Mouse (Mus musculus) heart, embryonic 15.5 days (tissue): Measurements from ENCODE around the gene Gpx3. TPM values are rescaled to one million over a fixed set of nuclear protein-coding genes. Genes with fewer than 3 reads are reported as not detected.

Experiments used
- ATAC-seq: fragments of 200-750 bp; cut with Nextera tagmentation; replicated peaks from 2 replicates; pipeline ENCODE4 v1.8.0; 2017; ENCODE audit warnings: low read depth, moderate TSS enrichment; ENCODE audit not compliant: insufficient number of reproducible peaks, insufficient read depth, low FRiP score
- H3K27ac ChIP-seq: fragments of 300-500 bp; sonication (generic); 2 replicates; pipeline ENCODE4 v1.5.1; 2015; ENCODE audit warnings: mild to moderate bottlenecking, inconsistent platforms
- H3K27me3 ChIP-seq: fragments of 300-500 bp; sonication (generic); 2 replicates; pipeline ENCODE4 v1.6.1; 2015; ENCODE audit warnings: inconsistent platforms
- H3K36me3 ChIP-seq: fragments of 300-500 bp; sonication (generic); 2 replicates; pipeline ENCODE4 v1.6.1; 2015; ENCODE audit warnings: mild to moderate bottlenecking, inconsistent platforms
- H3K4me1 ChIP-seq: fragments of 300-500 bp; sonication (generic); replicated peaks from 2 replicates; pipeline ENCODE4 v1.6.1; 2015; ENCODE audit warnings: inconsistent platforms
- H3K4me2 ChIP-seq: fragments of 300-500 bp; sonication (generic); 2 replicates; pipeline ENCODE4 v1.6.1; 2015; ENCODE audit warnings: inconsistent platforms, mild to moderate bottlenecking, moderate library complexity
- H3K4me3 ChIP-seq: fragments of 300-500 bp; sonication (generic); 2 replicates; pipeline ENCODE4 v1.5.1; 2015; ENCODE audit warnings: mild to moderate bottlenecking, inconsistent platforms
- H3K9ac ChIP-seq: fragments of 300-500 bp; sonication (generic); 2 replicates; pipeline ENCODE4 v1.6.1; 2015; ENCODE audit warnings: mild to moderate bottlenecking, inconsistent platforms
- H3K9me3 ChIP-seq: fragments of 300-500 bp; sonication (generic); replicated peaks from 2 replicates; pipeline ENCODE4 v1.6.1; 2016; ENCODE audit warnings: inconsistent platforms
- WGBS: fragments of 180-500 bp; shearing (Covaris S2); methylation state at CpG from one replicate; pipeline ENCODE4 v1.1.7; 2015; ENCODE audit warnings: mixed read lengths; 5-methylcytosine and 5-hydroxymethylcytosine counted together
- polyA plus RNA-seq: library from polyadenylated mRNA; unstranded; fragments of >200 nt; fragmentation: Nextera tagmentation; extraction: Ambion mirVana; gene quantifications from 2 replicates; pipeline ENCODE4 v1.2.1, GENCODE M21; 2015

Gpx3 gene
- polyA plus RNA-seq, 1 experiment from 2014 or later = 751 TPM

- no peak for ATAC-seq
- H3K27ac ChIP-seq = no peak overlapping the region
- no peak overlapping the region for H3K4me2 ChIP-seq
- no peaks in the 10 kb centered on the region for H3K27me3 ChIP-seq
- no peaks in the 10 kb centered on the region for H3K9me3 ChIP-seq
- H3K36me3 ChIP-seq = peaks cover 71% of the 10 kb centered on the region
- peaks cover 8% of the 10 kb centered on the region for H3K4me1 ChIP-seq
- H3K9ac ChIP-seq = no peak overlapping the region
- no peak overlapping the region for H3K4me3 ChIP-seq
- WGBS = 81% methylated on average over 6 of the region's 6 CpGs
Observed at GRCm38 (mm10) chr11:54929290-54929689, 27.0 kb downstream of the Gpx3 start.

- Histone ChIP-seq H3K9me3 (no peaks in the 10 kb centered on the region), H3K36me3 (peaks cover 68% of the 10 kb centered on the region), H3K4me3 (no peak overlapping the region), H3K27ac (no peak overlapping the region), H3K4me1 (peaks cover 8% of the 10 kb centered on the region), H3K4me2 (no peak overlapping the region), H3K9ac (no peak overlapping the region), H3K27me3 (no peaks in the 10 kb centered on the region)
- 80% methylated on average over 8 of the region's 8 CpGs for WGBS
- no peak for ATAC-seq
Observed at GRCm38 (mm10) chr11:54929744-54930143, 27.5 kb downstream of the Gpx3 start.

GRCm38 (mm10) chr11:54930318-54930979 lies 28.2 kb downstream of the Gpx3 start:
- Histone ChIP-seq H3K4me3 (no peak overlapping the region), H3K9me3 (no peaks in the 10 kb centered on the region), H3K27ac (no peak overlapping the region), H3K9ac (no peak overlapping the region), H3K4me2 (no peak overlapping the region), H3K36me3 (peaks cover 69% of the 10 kb centered on the region), H3K4me1 (peaks cover 11% of the 10 kb centered on the region), H3K27me3 (no peaks in the 10 kb centered on the region)
- WGBS = 62% methylated on average over 7 of the region's 7 CpGs
- ATAC-seq = no peak

GRCm38 (mm10) chr11:54931405-54932093 lies 29.3 kb downstream of the Gpx3 start:
- Histone ChIP-seq H3K27ac (no peak overlapping the region), H3K9ac (no peak overlapping the region), H3K36me3 (peaks cover 60% of the 10 kb centered on the region), H3K4me1 (peaks cover 22% of the 10 kb centered on the region), H3K4me3 (no peak overlapping the region), H3K9me3 (no peaks in the 10 kb centered on the region), H3K4me2 (no peak overlapping the region), H3K27me3 (no peaks in the 10 kb centered on the region)
- 62% methylated on average over 5 of the region's 5 CpGs for WGBS
- no peak for ATAC-seq

- Histone ChIP-seq H3K27me3 (no peaks in the 10 kb centered on the region), H3K27ac (no peak overlapping the region), H3K4me2 (no peak overlapping the region), H3K4me3 (no peak overlapping the region), H3K4me1 (peaks cover 22% of the 10 kb centered on the region), H3K36me3 (peaks cover 58% of the 10 kb centered on the region), H3K9me3 (no peaks in the 10 kb centered on the region), H3K9ac (no peak overlapping the region)
- 90% methylated on average over 6 of the region's 6 CpGs for WGBS
- no peak for ATAC-seq
Observed at GRCm38 (mm10) chr11:54932540-54932939, 30.3 kb downstream of the Gpx3 start.

DNA sequence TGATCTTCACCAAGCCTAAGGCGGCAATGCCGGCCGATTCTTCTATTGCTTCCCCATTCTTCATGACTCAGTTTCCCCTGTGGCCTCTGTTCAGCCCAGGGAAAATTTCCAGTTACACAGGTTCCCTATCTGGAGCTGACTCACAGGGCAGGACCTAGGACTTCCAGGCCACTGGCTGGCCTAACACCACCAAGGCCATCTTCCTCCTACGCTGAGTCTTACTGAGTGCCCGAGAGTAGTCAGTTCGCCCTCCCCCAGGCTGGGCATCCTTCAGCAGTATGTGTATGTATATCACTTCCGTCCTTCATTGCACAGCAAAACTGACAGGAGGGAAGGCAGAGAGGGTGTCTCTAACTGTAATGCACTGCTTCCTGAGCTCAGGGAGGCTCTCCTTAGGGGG lies 31.9 kb downstream of the Gpx3 start:
- Histone ChIP-seq H3K36me3 (peaks cover 49% of the 10 kb centered on the region), H3K4me2 (no peak overlapping the region), H3K9me3 (no peaks in the 10 kb centered on the region), H3K27me3 (no peaks in the 10 kb centered on the region), H3K27ac (no peak overlapping the region), H3K4me3 (no peak overlapping the region), H3K9ac (no peak overlapping the region), H3K4me1 (peaks cover 22% of the 10 kb centered on the region)
- WGBS = 88% methylated on average over 7 of the region's 7 CpGs
- ATAC-seq = no peak

- Histone ChIP-seq H3K4me3 (no peak overlapping the region), H3K4me1 (peaks cover 22% of the 10 kb centered on the region), H3K36me3 (peaks cover 38% of the 10 kb centered on the region), H3K27ac (no peak overlapping the region; the same call in 1 of the 2 replicates), H3K4me2 (no peak overlapping the region), H3K27me3 (no peaks in the 10 kb centered on the region), H3K9ac (no peak overlapping the region), H3K9me3 (no peaks in the 10 kb centered on the region)
- no peak for ATAC-seq
- WGBS = 33% methylated on average over 12 of the region's 12 CpGs
Observed at GRCm38 (mm10) chr11:54936035-54936770, 34.0 kb downstream of the Gpx3 start.

DNA sequence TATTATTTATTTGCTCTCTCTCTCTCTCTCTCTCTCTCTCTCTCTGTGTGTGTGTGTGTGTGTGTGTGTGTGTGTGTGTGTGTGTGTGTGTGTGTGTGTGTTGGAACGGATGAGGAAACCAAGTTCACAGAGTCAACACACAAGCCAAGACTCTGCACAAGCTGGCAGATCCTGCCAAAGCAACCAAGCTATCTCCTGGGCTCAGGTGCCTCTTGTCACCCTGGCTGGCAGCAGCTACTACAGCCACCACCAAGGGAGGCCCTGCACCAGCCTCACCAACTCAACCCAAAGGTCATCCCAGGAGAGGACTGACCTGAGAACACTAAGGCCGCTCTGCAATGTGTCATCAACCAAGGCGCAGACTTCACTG lies 34.5 kb downstream of the Gpx3 start:
- WGBS = 72% methylated on average over 3 of the region's 3 CpGs
- no peaks in the 10 kb centered on the region for H3K9me3 ChIP-seq
- H3K4me3 ChIP-seq = no peak overlapping the region
- no peak overlapping the region for H3K4me2 ChIP-seq
- no peak overlapping the region for H3K9ac ChIP-seq
- no peak overlapping the region for H3K27ac ChIP-seq
- no peaks in the 10 kb centered on the region for H3K27me3 ChIP-seq
- no peak for ATAC-seq
- H3K36me3 ChIP-seq = peaks cover 36% of the 10 kb centered on the region
- peaks cover 22% of the 10 kb centered on the region for H3K4me1 ChIP-seq

- Histone ChIP-seq H3K27ac (no peak overlapping the region), H3K36me3 (peaks cover 16% of the 10 kb centered on the region; the same call in 1 of the 2 replicates), H3K4me2 (no peak overlapping the region), H3K4me3 (no peak overlapping the region), H3K4me1 (peaks cover 28% of the 10 kb centered on the region), H3K9me3 (no peaks in the 10 kb centered on the region), H3K27me3 (no peaks in the 10 kb centered on the region), H3K9ac (no peak overlapping the region)
- no peak for ATAC-seq
- 72% methylated on average over 8 of the region's 8 CpGs for WGBS
Observed at GRCm38 (mm10) chr11:54939501-54939900, 37.2 kb downstream of the Gpx3 start.

DNA sequence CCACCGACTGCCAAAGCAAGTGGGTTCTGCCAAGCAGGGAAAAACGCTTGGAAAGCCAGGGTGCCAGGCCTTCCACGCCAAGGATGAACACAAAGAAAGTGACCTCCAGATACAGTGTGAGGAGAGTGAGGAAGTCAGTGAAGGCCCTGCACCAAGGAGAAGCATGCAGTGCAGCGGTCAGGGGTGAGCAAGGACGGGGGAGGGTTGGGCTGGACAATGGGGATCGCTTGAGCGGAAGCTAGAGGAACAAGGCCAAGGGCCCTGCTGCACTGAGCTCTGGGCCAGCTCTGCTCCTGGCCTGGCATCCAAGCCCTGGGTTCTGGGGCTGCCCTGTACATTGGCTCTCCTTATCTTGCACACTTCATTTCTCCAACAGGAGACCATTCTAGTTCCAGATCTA lies 37.8 kb downstream of the Gpx3 start:
- no peak overlapping the region for H3K9ac ChIP-seq
- peaks cover 15% of the 10 kb centered on the region; the same call in 1 of the 2 replicates for H3K36me3 ChIP-seq
- H3K27ac ChIP-seq = no peak overlapping the region
- peaks cover 28% of the 10 kb centered on the region for H3K4me1 ChIP-seq
- H3K4me2 ChIP-seq = no peak overlapping the region
- no peaks in the 10 kb centered on the region for H3K27me3 ChIP-seq
- no peak for ATAC-seq
- no peaks in the 10 kb centered on the region for H3K9me3 ChIP-seq
- 76% methylated on average over 7 of the region's 7 CpGs for WGBS
- no peak overlapping the region for H3K4me3 ChIP-seq

- 73% methylated on average over 3 of the region's 3 CpGs for WGBS
- peaks cover 17% of the 10 kb centered on the region; the same call in 1 of the 2 replicates for H3K4me1 ChIP-seq
Observed at GRCm38 (mm10) chr11:54944702-54945101, 42.4 kb downstream of the Gpx3 start.

More at GRCm38 (mm10) chr11:54944702-54945101, 42.4 kb downstream of the Gpx3 start:
- H3K27ac ChIP-seq = no peak overlapping the region
- no peaks in the 10 kb centered on the region for H3K9me3 ChIP-seq
- H3K36me3 ChIP-seq = peaks cover 5% of the 10 kb centered on the region; the same call in 1 of the 2 replicates
- no peak overlapping the region for H3K4me3 ChIP-seq
- no peak overlapping the region for H3K4me2 ChIP-seq
- no peak for ATAC-seq
- H3K9ac ChIP-seq = no peak overlapping the region
- no peaks in the 10 kb centered on the region for H3K27me3 ChIP-seq
